Mouse (Mus musculus) thymus, postnatal 10 days (tissue): ENCODE measurements around the gene Gm35315.
"Not testable (repeated sequence)": the region's sequence is repeated elsewhere in the genome, so short reads cannot be mapped to it uniquely, and the experiment has no call there.

Source experiments
- DNase-seq, 2 experiments: peaks; one replicate each; pipeline ENCODE4 v3.0.0; 2021; ENCODE audit warnings: low spot score in 2 of 2

Gm35315 gene

DNA sequence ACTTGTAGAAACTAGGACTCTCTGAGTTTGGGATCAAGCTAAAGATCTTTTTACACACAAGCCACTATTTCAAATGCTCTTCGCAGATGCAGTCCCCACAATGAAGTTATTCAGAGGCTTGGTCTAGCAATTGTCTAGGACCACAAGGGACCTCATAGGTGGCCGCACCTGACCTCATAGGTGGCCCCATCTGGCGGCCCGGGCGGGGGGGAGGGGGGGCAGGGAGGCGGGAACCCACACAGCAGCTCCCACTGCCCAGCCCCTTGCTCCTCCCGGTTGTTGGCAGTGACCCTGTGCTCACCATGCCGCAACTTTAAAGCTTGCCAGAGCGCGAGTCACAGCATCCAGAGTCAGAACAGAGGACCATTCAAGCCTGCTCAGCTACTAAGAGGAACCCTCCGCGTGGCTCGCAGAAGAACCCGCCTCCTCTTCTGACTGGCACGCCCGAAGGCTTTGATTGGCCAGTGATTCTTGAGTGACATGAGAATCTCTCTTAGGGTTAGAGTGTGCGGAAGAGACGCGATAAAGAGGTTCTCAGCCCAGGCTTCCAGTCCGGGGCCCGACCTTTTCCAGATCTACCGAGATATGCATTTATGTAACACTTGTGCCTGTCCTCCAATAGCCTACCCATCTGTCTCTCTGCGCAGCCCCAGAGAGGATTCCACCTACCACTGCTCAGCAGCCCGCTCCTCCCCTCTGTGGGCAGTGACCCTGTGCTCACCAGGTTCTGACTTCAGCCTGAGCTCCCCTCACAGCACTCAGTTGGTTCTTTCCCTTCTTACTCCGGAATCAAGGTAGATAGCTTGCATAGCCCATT lies at the start of gene Gm35315:
Gene Gm35315, minus strand, starts transcription at position 391 of the 817 bp plus-strand sequence.
- DNase-seq = peak; percentile 88

DNA sequence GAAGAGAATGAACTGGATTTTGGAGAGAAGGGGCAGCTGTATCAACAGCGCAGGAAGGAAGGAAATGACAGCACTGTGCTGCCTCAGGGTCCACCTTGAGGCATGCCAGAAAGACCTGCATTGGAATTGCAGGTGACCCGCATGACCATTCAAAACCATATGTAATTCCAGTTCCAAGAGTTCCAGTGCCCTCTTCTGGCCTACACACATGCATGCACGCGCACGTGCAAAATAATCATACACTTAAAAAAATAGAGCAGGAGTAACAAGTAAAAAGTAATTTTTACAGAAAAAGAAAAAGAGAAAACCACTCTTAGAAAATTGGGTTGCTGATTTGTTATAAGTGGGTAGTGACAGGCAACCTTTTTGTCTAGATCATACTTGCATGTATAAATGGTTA lies 48.8 kb upstream of the Gm35315 start:
- DNase-seq = peak in 1 of 2 experiments; percentile 11

GRCm38 (mm10) chr5:110142309-110142708 lies 48.1 kb upstream of the Gm35315 start:
- no peak for DNase-seq

DNA sequence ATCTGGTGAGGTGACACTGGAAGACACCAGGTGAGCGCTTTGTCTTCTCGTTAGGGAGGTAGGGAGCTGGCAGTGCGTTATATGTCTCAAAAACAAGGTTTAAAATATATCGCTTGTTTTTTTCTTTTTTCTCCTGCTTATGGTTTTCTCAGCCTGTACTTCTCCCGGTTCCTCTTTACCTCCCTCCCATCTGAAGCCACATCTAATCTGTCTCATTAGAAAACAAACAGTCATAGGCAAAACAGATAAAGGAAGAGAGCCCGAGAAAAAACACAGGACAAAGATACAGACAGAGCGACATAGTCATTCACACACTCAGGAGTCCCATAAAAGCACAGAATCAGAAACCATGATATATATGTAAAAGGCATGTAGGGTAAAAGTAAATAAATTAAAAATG lies 46.2 kb upstream of the Gm35315 start:
- no peak for DNase-seq

- DNase-seq = no peak
Measured at GRCm38 (mm10) chr5:110139325-110139724, 45.1 kb upstream of the Gm35315 start.

DNA sequence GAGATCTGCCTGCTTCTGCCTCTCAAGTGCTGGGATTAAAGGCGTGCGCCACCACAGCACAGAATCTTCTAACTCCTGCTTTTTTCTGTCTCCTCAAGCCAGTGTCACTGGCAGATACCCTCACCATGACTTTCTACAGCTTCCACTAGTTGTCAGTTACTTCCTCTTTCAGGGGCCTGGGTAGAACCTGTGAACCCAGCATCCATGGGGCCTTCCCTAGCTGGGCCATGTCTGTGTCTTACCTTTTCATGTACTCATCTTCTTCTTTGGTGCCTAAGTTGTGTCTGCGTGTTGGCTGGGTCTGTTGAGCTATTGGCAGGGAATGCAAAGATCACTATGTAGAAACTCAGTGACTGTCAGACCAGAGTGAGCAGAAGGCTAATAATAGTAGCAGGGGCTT lies 43.6 kb upstream of the Gm35315 start:
- DNase-seq = no peak

DNA sequence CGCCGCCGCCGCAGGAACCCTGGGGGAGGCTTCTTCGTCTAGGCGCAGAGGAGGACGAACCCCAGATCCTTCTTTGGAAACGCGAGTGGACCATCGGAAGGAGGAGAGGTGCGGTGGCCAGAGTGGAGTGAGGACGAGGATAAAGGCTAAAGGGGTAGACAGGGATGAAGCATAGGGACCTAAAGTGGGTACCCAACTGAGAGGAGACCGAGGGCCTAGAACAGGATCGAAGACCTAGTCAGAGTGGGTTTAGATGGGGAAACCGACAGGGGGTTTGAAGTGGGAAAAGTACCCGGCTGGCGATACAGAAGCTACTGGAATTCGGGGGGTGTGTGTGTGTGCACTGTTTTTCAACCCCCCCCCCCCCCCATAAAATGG lies 41.9 kb upstream of the Gm35315 start:
- no peak for DNase-seq

DNA sequence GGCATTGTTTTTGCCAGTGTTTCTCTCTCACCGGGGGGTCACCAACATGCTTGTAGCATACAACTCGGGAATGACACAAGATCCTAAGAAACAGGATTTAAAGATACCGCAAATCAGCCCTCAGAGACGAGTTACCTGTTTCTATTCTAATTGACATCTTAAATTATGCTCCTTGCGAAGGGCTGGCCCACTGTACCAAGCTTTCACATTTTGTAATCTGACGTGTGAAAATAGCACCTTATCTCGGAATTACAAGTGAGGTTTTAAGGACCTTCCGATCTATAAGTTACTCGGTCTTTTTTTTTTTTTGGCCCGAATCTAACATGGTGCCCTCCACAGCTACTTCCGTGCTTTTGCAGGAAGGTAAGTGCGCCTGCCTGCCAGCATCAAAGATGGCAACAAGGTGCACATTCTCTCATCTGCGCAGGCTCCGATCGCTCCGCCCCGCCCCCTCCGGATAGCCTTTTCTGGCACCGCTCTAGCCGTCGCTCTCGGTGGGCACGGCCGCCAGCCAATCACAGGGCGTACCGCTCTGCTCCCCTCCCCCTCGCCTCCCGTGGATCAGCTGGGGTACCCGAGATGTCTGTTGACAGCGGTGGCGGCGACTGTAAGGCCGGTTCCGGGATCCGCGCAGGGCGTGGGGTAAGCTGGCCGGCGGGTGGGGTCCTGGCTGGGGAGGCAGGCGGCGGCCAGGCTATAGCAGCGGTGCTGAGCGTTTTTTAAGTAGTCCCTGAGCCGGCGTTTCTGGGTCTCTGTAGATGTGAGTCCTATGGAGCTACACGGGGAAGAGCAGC lies 41.3 kb upstream of the Gm35315 start, which contains the start of gene Chfr:
Gene Chfr, plus strand, starts transcription at position 550 of the 794 bp plus-strand sequence.
- peak; percentile 99 for DNase-seq

GRCm38 (mm10) chr5:110122380-110122779 lies 28.2 kb upstream of the Gm35315 start:
- not testable (repeated sequence) for DNase-seq

- DNase-seq = peak; percentile 83 to 84
Measured at GRCm38 (mm10) chr5:110109991-110110441, 15.8 kb upstream of the Gm35315 start, which contains the start of gene Zfp605. Zfp605 (plus strand) TSS chr5:110110092.

- DNase-seq = no peak
Measured at GRCm38 (mm10) chr5:110108305-110108628, 14.0 kb upstream of the Gm35315 start.

DNA sequence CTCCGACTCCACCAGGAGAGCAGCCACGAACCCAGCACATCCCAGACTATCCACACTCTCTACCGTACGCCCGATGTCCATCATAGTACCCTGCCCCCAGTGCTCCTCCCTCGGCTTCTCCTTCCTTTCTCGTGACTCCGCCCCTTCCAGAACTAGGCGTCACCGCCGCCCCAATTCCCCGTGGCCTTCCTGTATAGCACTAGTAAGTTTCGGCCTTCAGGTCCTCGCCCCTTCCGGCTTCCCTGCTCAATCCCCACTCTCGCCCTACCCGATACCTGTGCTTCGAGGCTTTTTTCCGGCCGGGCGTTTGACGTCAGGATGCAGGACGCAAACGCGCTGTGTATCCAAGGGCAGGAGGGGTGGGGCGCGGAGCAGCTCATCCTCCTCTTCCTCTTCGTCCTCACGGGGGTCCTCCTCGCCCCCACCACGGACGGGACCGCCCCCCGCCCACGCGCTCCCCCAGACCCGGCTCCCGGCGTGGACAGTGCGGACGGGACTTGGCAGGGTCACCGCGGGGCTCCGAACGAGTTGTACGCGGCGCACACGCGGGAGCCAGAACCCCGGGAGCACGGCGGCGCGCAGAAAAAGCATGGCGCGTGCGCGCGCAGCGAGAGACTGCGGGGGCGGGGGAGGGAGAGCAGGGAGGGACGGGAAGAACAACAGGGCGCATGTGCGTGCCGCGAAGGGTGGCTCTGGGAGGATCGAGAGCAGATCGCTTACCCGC lies 13.5 kb upstream of the Gm35315 start, which contains the start of gene Gtpbp6:
Gene Gtpbp6, minus strand, starts transcription at position 617 of the 724 bp plus-strand sequence.
- DNase-seq = peak; percentile 95 to 96

- peak; percentile 36 to 42 for DNase-seq
Measured at GRCm38 (mm10) chr5:110106901-110107564, 12.8 kb upstream of the Gm35315 start.

GRCm38 (mm10) chr5:110106140-110106871 lies 12.1 kb upstream of the Gm35315 start:
- DNase-seq = no peak

GRCm38 (mm10) chr5:110104616-110105380 lies 10.6 kb upstream of the Gm35315 start:
- no peak for DNase-seq

- DNase-seq = no peak
Measured at GRCm38 (mm10) chr5:110103901-110104615, 9.8 kb upstream of the Gm35315 start.

GRCm38 (mm10) chr5:110102853-110103625 lies 8.8 kb upstream of the Gm35315 start:
- DNase-seq = no peak

- DNase-seq = no peak
Measured at GRCm38 (mm10) chr5:110102429-110102828, 8.2 kb upstream of the Gm35315 start.
